Mouse (Mus musculus) erythroblast, embryonic 14.5 days (primary cell): Measurements from ENCODE around the gene Hoxa5. TPM values are rescaled to one million over a fixed set of nuclear protein-coding genes. Genes with fewer than 3 reads are reported as not detected.

Experiments used
- H3K27me3 ChIP-seq: 2 replicates; pipeline ENCODE4 v1.6.1; 2012; ENCODE audit warnings: inconsistent platforms; ENCODE audit not compliant: control insufficient read depth
- H3K36me3 ChIP-seq: 2 replicates; pipeline ENCODE4 v1.6.1; 2012; ENCODE audit warnings: mild to moderate bottlenecking, inconsistent platforms; ENCODE audit not compliant: control insufficient read depth
- H3K4me1 ChIP-seq: 2 replicates; pipeline ENCODE4 v1.6.1; 2012; ENCODE audit warnings: inconsistent platforms; ENCODE audit not compliant: control insufficient read depth
- H3K4me3 ChIP-seq: replicated peaks from 2 replicates; pipeline ENCODE3; 2012; ENCODE audit warnings: moderate library complexity, mild to moderate bottlenecking, inconsistent platforms
- H3K9me3 ChIP-seq: 2 replicates; pipeline ENCODE4 v1.6.1; 2012; ENCODE audit warnings: low read length, inconsistent platforms, mixed read lengths; ENCODE audit not compliant: control insufficient read depth
- GATA1 ChIP-seq: IDR thresholded peaks from 2 replicates; pipeline ENCODE4 v1.6.1; 2012; ENCODE audit warnings: low read length, inconsistent platforms, mixed read lengths
- TAL1 ChIP-seq: IDR thresholded peaks from 3 replicates; pipeline ENCODE4 v1.6.1; 2012; ENCODE audit warnings: low read length, inconsistent platforms, mixed read lengths
- polyA plus RNA-seq: library from polyadenylated mRNA; stranded (reverse); fragments of >175 nt; gene quantifications from 2 replicates; pipeline ENCODE4 v1.2.3, GENCODE M21; 2012

Gene Hoxa5
- polyA plus RNA-seq, 1 experiment = not detected

DNA sequence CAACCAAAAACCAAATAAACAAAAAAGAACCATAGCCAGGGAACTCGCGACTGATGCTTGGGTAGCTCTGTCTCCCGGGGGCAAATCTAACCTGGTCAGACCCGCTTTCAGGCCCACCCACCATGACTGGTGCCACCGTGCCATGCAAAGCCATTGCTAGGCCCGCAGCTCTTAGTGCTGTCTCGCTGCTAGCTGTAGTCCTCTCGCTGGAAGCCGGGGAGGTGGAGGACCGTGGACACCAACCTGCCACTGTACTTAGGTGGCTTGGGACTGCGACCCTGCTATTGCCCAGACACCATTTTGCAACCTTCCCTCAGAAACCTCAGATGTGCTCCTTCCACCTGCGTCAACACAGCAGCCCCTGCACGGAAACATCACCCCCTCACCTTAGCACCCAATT lies 7.6 kb upstream of the Hoxa5 start:
- Histone ChIP-seq H3K4me1 (no peaks in the 10 kb centered on the region), H3K36me3 (no peaks in the 10 kb centered on the region), H3K4me3 (no peak overlapping the region), H3K9me3 (no peaks in the 10 kb centered on the region; the same call in 1 of the 2 replicates), H3K27me3 (peaks cover 100% of the 10 kb centered on the region)
- no peak for TF ChIP-seq TAL1
- no peak for TF ChIP-seq GATA1

GRCm38 (mm10) chr6:52211170-52211935 lies 7.0 kb upstream of the Hoxa5 start:
- TF ChIP-seq GATA1 = no peak
- no peak for TF ChIP-seq TAL1
- no peaks in the 10 kb centered on the region for H3K4me1 ChIP-seq
- H3K9me3 ChIP-seq = no peaks in the 10 kb centered on the region; the same call in 1 of the 2 replicates
- H3K27me3 ChIP-seq = peaks cover 100% of the 10 kb centered on the region
- no peaks in the 10 kb centered on the region for H3K36me3 ChIP-seq
- H3K4me3 ChIP-seq = no peak overlapping the region

- Histone ChIP-seq H3K27me3 (peaks cover 100% of the 10 kb centered on the region), H3K9me3 (no peaks in the 10 kb centered on the region; the same call in 1 of the 2 replicates), H3K4me1 (no peaks in the 10 kb centered on the region), H3K36me3 (no peaks in the 10 kb centered on the region), H3K4me3 (no peak overlapping the region)
- TF ChIP-seq GATA1 (no peak), TAL1 (no peak)
Observed at GRCm38 (mm10) chr6:52209685-52210046, 5.3 kb upstream of the Hoxa5 start.

DNA sequence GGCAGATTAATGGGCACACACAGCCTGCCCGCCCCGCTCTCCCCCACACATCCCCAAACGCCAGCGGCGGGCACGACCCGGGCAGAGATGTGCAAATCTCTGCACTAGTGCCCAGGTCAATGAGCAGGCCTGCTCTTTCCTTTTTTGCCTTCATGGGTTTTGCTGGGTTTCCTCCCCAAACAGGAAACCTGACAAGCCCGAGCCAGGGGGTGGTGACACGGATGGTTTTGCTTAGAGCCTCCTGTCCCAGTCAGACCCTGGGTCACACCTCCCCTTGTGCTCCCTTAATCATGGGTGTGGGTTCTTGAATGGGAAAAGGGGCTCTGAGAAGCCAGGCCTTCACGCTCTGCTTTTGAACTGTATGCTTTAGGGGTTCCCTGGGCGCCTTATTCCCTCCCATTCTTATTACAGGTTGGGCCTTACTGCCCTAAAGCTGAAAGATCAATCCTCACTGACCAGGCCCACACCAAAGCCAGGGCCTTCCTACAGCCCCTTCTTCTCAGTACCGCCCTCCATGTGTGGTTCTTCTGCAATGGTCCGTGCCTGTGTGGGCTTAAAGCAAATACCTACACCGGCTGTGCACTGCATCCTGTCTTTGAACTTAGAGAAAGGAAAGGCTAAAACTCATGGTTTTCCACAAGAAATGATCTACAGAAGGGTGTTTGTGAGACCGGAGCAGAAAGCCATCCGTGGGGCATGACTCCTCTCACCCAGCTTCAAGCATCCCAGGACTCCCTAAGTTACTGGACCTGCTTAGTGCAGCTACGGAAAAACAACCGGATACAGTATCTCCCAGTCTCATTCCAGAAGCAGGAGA lies 4.7 kb upstream of the Hoxa5 start:
- TF ChIP-seq GATA1 (no peak), TAL1 (no peak)
- Histone ChIP-seq H3K27me3 (peaks cover 100% of the 10 kb centered on the region), H3K9me3 (no peaks in the 10 kb centered on the region; the same call in 1 of the 2 replicates), H3K36me3 (no peaks in the 10 kb centered on the region), H3K4me3 (no peak overlapping the region), H3K4me1 (no peaks in the 10 kb centered on the region)

DNA sequence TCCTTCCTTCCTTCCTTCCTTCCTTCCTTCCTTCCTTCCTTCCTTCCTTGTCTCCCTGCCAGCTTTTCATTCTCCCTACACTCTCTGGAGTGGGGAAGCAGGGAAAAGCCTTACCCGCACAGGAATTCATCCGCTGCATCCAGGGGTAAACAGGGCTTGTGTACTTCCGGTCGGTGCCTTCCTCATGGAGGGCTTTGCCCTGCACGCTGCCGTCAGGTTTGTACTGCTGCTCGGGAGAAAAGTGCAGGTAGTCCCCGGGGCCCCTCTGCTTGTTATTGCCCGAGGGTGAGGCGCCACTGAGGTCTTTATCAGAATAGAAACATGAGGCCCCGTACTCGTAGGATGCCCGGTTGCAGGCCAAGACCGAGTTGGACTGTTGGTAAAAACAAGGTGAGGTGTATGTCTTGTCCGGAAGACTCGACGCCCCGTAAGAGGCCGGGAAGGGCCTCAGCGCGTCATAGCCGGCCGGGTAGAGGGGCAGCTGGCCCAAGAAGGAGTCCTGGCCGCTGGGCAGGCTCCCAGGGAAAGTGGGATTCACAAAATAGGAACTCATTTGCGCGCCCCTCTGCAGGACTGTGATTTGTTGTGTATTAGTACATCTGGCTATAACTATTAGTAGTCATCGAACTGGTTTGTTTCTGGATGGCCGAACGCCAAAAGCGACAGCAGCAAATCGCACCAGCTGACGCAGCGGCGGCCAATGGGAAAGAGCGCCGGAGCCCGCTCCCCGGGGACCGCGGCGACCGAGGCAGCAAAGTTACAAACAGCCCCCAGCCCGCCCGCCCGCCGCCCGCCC lies 3.9 kb upstream of the Hoxa5 start, which contains the start of gene Hoxa6:
Hoxa6 (minus strand) TSS at position 651 of the 796 bp plus-strand sequence.
- H3K4me1 ChIP-seq = no peaks in the 10 kb centered on the region
- no peak within 1 kb of the TSS for H3K4me3 ChIP-seq
- no peak for TF ChIP-seq TAL1
- TF ChIP-seq GATA1 = no peak
- H3K9me3 ChIP-seq = no peaks in the 10 kb centered on the region; the same call in 1 of the 2 replicates
- H3K36me3 ChIP-seq = no peaks in the 10 kb centered on the region
- H3K27me3 ChIP-seq = peaks cover 100% of the 10 kb centered on the region

DNA sequence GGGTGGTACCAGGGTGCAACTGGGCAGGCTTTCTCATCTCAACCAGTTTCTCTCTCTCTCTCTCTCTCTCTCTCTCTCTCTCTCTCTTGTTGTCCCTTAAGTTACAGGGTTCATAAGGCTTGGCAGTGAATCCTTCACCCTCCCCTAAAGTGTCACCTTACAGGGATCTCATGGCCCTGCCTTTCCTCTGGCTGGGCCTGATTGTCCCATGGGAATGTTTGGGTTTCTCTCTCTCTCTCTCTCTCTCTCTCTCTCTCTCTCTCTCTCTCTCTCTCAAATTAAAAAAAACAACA lies 3.2 kb upstream of the Hoxa5 start:
- H3K4me1 ChIP-seq = no peaks in the 10 kb centered on the region
- no peaks in the 10 kb centered on the region; the same call in 1 of the 2 replicates for H3K9me3 ChIP-seq
- no peaks in the 10 kb centered on the region for H3K36me3 ChIP-seq
- H3K4me3 ChIP-seq = no peak overlapping the region
- TF ChIP-seq GATA1 (no peak), TAL1 (no peak)
- peaks cover 100% of the 10 kb centered on the region for H3K27me3 ChIP-seq

DNA sequence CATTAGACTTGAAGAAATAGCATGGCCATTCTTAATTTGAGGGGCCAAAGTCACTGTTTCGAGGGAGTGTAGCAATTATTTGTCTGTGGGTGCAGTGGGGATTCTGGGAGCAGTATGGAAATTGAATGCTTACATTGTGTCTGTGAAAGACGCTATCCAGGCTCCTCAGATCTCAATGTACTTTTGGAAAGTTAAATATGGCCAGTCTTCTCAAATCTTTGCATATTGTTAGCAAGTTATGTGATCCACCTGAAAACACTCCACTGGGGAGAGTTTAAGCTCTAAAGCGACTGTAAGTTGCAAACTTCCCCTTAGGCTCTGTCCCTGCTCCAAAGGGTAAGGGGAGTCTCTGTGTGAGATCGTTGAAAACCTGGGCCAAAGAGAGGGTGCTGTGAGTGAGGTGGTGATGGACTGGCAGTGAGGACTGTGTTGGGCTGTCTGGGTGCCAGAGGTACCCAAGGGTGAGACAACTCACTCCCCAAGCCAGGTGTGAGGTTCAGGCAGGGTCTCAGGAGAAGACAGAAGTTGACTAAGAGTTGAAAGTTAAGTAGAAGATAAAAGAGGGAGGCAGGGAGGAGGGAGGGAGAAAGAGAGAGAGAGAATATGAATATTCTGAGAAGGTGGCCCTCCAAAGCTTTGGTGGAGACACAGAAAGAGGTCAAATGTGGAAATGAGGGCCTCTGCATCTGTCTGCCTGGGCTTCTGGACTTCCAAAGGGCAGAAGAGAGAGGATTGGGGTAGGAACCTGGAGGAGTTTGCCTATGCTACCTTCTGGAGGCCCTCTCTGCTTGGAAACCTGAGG lies 2.7 kb upstream of the Hoxa5 start:
- Histone ChIP-seq H3K9me3 (no peaks in the 10 kb centered on the region; the same call in 1 of the 2 replicates), H3K4me3 (no peak overlapping the region), H3K4me1 (no peaks in the 10 kb centered on the region), H3K27me3 (peaks cover 100% of the 10 kb centered on the region), H3K36me3 (no peaks in the 10 kb centered on the region)
- no peak for TF ChIP-seq GATA1
- no peak for TF ChIP-seq TAL1
